Mouse (Mus musculus) C2C12 (cell line): Measurements from ENCODE around the gene Srgap1.

Experiments
- CEBPB ChIP-seq: IDR thresholded peaks from one replicate; pipeline ENCODE4 v1.6.1; 2011; ENCODE audit warnings: low read depth, mild to moderate bottlenecking, control low read depth, moderate library complexity
- CTCF ChIP-seq: IDR thresholded peaks from one replicate; pipeline ENCODE4 v1.5.1; 2011; ENCODE audit not compliant: control insufficient read depth, insufficient read depth, insufficient read length
- FOSL1 ChIP-seq: IDR thresholded peaks from one replicate; pipeline ENCODE4 v1.8.0; 2011; ENCODE audit warnings: mild to moderate bottlenecking, low read length; ENCODE audit not compliant: poor library complexity, insufficient read depth, severe bottlenecking
- MAX ChIP-seq: IDR thresholded peaks from one replicate; pipeline ENCODE4 v1.6.1; 2011; ENCODE audit warnings: mild to moderate bottlenecking, control low read depth
- MYOD1 ChIP-seq: IDR thresholded peaks from one replicate; pipeline ENCODE4 v1.6.1; 2011; ENCODE audit warnings: low read depth; ENCODE audit not compliant: control insufficient read depth, insufficient read length
- MYOG ChIP-seq: IDR thresholded peaks from one replicate; pipeline ENCODE4 v1.6.1; 2011; ENCODE audit not compliant: control insufficient read depth, insufficient read length; ENCODE audit errors: extremely low read depth
- USF1 ChIP-seq: IDR thresholded peaks from one replicate; pipeline ENCODE4 v1.6.1; 2011; ENCODE audit warnings: low read depth, mild to moderate bottlenecking, control low read depth, moderate library complexity

GRCm38 (mm10) chr10:121731048-121731725 lies 315.9 kb downstream of the Srgap1 start:
- TF ChIP-seq CTCF (no peak), USF1 (no peak), CEBPB (no peak), MAX (no peak), MYOG (no peak), MYOD1 (no peak), FOSL1 (no peak)
